Mouse (Mus musculus): ENCODE data around the gene Esyt2. TPM values are rescaled to one million over a fixed set of nuclear protein-coding genes. Genes with fewer than 3 reads are reported as not detected.

Gene Esyt2
- total RNA-seq, 2 experiments from 2014 or later: 27.3 to 45.6 TPM

GRCm38 (mm10) chr12:116421656-116422055 is 140.7 kb downstream of the Esyt2 start:
- ATAC-seq (replicated peaks; ENCODE audit: low FRiP score, poor library complexity, severe bottlenecking): no peak

GRCm38 (mm10) chr12:116425392-116425791 is 144.4 kb downstream of the Esyt2 start:
- ATAC-seq (replicated peaks; ENCODE audit: low FRiP score, poor library complexity, severe bottlenecking): no peak

DNA sequence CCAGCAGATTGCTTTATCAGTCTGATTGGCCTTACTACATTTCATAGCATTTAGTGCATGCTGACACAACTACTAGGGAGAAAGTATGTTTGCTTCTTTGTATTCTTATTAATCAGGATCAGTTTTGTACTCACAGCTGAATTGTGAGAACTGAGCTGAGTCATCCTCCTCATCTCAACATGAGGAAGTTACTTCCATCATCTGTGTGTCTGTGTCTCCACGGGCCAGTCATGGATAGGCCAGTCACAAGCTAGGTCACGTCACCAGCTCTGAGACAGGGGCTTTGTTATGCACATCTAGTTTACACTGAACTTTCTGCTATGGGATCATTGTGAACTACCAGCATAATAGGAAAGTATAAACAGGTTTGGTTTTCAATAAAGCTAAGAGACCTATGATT is 152.7 kb downstream of the Esyt2 start:
- ATAC-seq (replicated peaks; ENCODE audit: low FRiP score, poor library complexity, severe bottlenecking): no peak

DNA sequence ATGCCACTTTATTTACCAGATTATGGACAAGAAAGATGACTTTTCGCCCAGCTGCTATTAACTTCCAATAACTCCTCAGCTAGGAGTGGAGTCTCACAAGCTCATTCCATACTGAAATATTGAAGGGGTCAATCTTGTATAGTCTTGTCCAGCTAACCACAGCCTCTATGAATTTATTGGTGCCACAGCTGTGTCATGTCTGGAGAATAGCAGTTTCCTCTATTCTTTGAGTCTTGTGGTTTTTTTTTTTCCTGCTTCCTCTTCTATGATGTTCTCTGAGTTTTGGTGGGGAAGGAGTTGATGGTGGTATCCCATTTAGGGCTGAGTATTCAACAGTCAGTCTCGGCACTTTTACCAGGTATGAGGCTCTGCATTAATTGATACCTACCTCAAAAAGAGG is 154.2 kb downstream of the Esyt2 start:
- no peak for ATAC-seq (replicated peaks; ENCODE audit: low FRiP score, poor library complexity, severe bottlenecking)

GRCm38 (mm10) chr12:116436125-116436524 is 155.1 kb downstream of the Esyt2 start:
- no peak for ATAC-seq (replicated peaks; ENCODE audit: low FRiP score, poor library complexity, severe bottlenecking)

- ATAC-seq (replicated peaks; ENCODE audit: low FRiP score, poor library complexity, severe bottlenecking): no peak
These were observed 157.6 kb downstream of the Esyt2 start for GRCm38 (mm10) chr12:116438591-116438990.

Other genes starting within 250 kb of the Esyt2 start
- gene Zfp386, start 233.5 kb upstream of the Esyt2 start, total RNA-seq (2015; ENCODE audit: low replicate concordance): 7.9 and 11.9 TPM in 2 replicates
- 4.6 and 5.9 TPM in 2 replicates for gene Zfp386, start 233.5 kb upstream of the Esyt2 start, total RNA-seq (2017; ENCODE audit: low replicate concordance)
- not detected in 2 replicates for gene Vipr2, start 203.5 kb upstream of the Esyt2 start, total RNA-seq (2015; ENCODE audit: low replicate concordance)
- gene Vipr2, start 203.5 kb upstream of the Esyt2 start, total RNA-seq (2017; ENCODE audit: low replicate concordance): not detected in 2 replicates
- 4.6 and 6.5 TPM in 2 replicates for gene Wdr60, start 18.2 kb upstream of the Esyt2 start, total RNA-seq (2015; ENCODE audit: low replicate concordance)
- gene Wdr60, start 18.2 kb upstream of the Esyt2 start, total RNA-seq (2017; ENCODE audit: low replicate concordance): 1.6 and 3.5 TPM in 2 replicates
- gene Gm11027, start 5.8 kb upstream of the Esyt2 start, total RNA-seq (2015; ENCODE audit: low replicate concordance): not detected in 2 replicates
- gene Gm11027, start 5.8 kb upstream of the Esyt2 start, total RNA-seq (2017; ENCODE audit: low replicate concordance): not detected in 2 replicates
- gene Ncapg2, start 124.2 kb downstream of the Esyt2 start, total RNA-seq (2015; ENCODE audit: low replicate concordance): 52.2 and 57.3 TPM in 2 replicates
- 100 and 123 TPM in 2 replicates for gene Ncapg2, start 124.2 kb downstream of the Esyt2 start, total RNA-seq (2017; ENCODE audit: low replicate concordance)
- gene Ptprn2, start 204.5 kb downstream of the Esyt2 start, total RNA-seq (2015; ENCODE audit: low replicate concordance): not detected in 2 replicates
- not detected in 2 replicates for gene Ptprn2, start 204.5 kb downstream of the Esyt2 start, total RNA-seq (2017; ENCODE audit: low replicate concordance)